Mouse (Mus musculus): ENCODE results near the gene E2f8. TPM values are rescaled to one million over a fixed set of nuclear protein-coding genes. Genes with fewer than 3 reads are reported as not detected.

Gene E2f8
- polyA plus RNA-seq, 1 experiment = 0.28 TPM

- DNase-seq = no peak
- Histone ChIP-seq H3K4me3 (ENCODE audit: insufficient read depth, low read depth, low read length) (no peak overlapping the region), H3K36me3 (ENCODE audit: control insufficient read depth, insufficient read depth, low read length) (no peaks in the 10 kb centered on the region), H3K27me3 (replicated peaks; ENCODE audit: control insufficient read depth, insufficient read depth, low read length) (no peaks in the 10 kb centered on the region), H3K4me1 (ENCODE audit: control insufficient read depth, insufficient read depth, low read length) (no peaks in the 10 kb centered on the region), H3K27ac (ENCODE audit: insufficient read depth, low read depth, low read length) (no peak overlapping the region)
- WGBS = 73% methylated on average over 8 of the region's 8 CpGs
- no peak for TF ChIP-seq POLR2A (IDR thresholded peaks at IDR 0.05; ENCODE audit: low read depth, low read length)
These were observed 19.2 kb upstream of the E2f8 start for GRCm38 (mm10) chr7:48900408-48901167.

GRCm38 (mm10) chr7:48898416-48898815, 17.0 kb upstream of the E2f8 start:
- H3K27ac ChIP-seq (ENCODE audit: insufficient read depth, low read depth, low read length) = no peak overlapping the region
- H3K36me3 ChIP-seq (ENCODE audit: control insufficient read depth, insufficient read depth, low read length) = no peaks in the 10 kb centered on the region
- no peak overlapping the region for H3K4me3 ChIP-seq (ENCODE audit: insufficient read depth, low read depth, low read length)
- H3K4me1 ChIP-seq (ENCODE audit: control insufficient read depth, insufficient read depth, low read length) = no peaks in the 10 kb centered on the region
- 53% methylated on average over 9 of the region's 9 CpGs for WGBS
- TF ChIP-seq CTCF (conservative IDR thresholded peaks at IDR 0.05; ENCODE audit: insufficient read depth, insufficient read length, low read depth, low read length) (no peak), POLR2A (IDR thresholded peaks at IDR 0.05; ENCODE audit: low read depth, low read length) (no peak)
- H3K27me3 ChIP-seq (replicated peaks; ENCODE audit: control insufficient read depth, insufficient read depth, low read length) = no peaks in the 10 kb centered on the region
- DNase-seq = no peak

- Histone ChIP-seq H3K27ac (ENCODE audit: insufficient read depth, low read depth, low read length) (no peak overlapping the region), H3K4me3 (ENCODE audit: insufficient read depth, low read depth, low read length) (no peak overlapping the region), H3K36me3 (ENCODE audit: control insufficient read depth, insufficient read depth, low read length) (no peaks in the 10 kb centered on the region), H3K27me3 (replicated peaks; ENCODE audit: control insufficient read depth, insufficient read depth, low read length) (no peaks in the 10 kb centered on the region), H3K4me1 (ENCODE audit: control insufficient read depth, insufficient read depth, low read length) (no peaks in the 10 kb centered on the region)
- DNase-seq = peak; percentile 21
- 21% methylated on average over 24 of the region's 24 CpGs for WGBS
- TF ChIP-seq CTCF (conservative IDR thresholded peaks at IDR 0.05; ENCODE audit: insufficient read depth, insufficient read length, low read depth, low read length) (no peak), POLR2A (IDR thresholded peaks at IDR 0.05; ENCODE audit: low read depth, low read length) (no peak)
These were observed 16.3 kb upstream of the E2f8 start for GRCm38 (mm10) chr7:48897539-48898163.

- 84% methylated on average over 4 of the region's 4 CpGs for WGBS
- Histone ChIP-seq H3K36me3 (ENCODE audit: control insufficient read depth, insufficient read depth, low read length) (no peaks in the 10 kb centered on the region), H3K27ac (ENCODE audit: insufficient read depth, low read depth, low read length) (no peak overlapping the region), H3K27me3 (replicated peaks; ENCODE audit: control insufficient read depth, insufficient read depth, low read length) (no peaks in the 10 kb centered on the region), H3K4me3 (ENCODE audit: insufficient read depth, low read depth, low read length) (no peak overlapping the region), H3K4me1 (ENCODE audit: control insufficient read depth, insufficient read depth, low read length) (no peaks in the 10 kb centered on the region)
- TF ChIP-seq CTCF (conservative IDR thresholded peaks at IDR 0.05; ENCODE audit: insufficient read depth, insufficient read length, low read depth, low read length) (no peak), POLR2A (IDR thresholded peaks at IDR 0.05; ENCODE audit: low read depth, low read length) (no peak)
- DNase-seq = no peak
These were observed 14.7 kb upstream of the E2f8 start for GRCm38 (mm10) chr7:48896051-48896450.

GRCm38 (mm10) chr7:48895475-48895874, 14.1 kb upstream of the E2f8 start:
- Histone ChIP-seq H3K27ac (ENCODE audit: insufficient read depth, low read depth, low read length) (no peak overlapping the region), H3K4me3 (ENCODE audit: insufficient read depth, low read depth, low read length) (no peak overlapping the region), H3K4me1 (ENCODE audit: control insufficient read depth, insufficient read depth, low read length) (no peaks in the 10 kb centered on the region), H3K27me3 (replicated peaks; ENCODE audit: control insufficient read depth, insufficient read depth, low read length) (no peaks in the 10 kb centered on the region), H3K36me3 (ENCODE audit: control insufficient read depth, insufficient read depth, low read length) (no peaks in the 10 kb centered on the region)
- no peak for DNase-seq
- WGBS = 96% methylated on average over 4 of the region's 4 CpGs
- TF ChIP-seq CTCF (conservative IDR thresholded peaks at IDR 0.05; ENCODE audit: insufficient read depth, insufficient read length, low read depth, low read length) = no peak

GRCm38 (mm10) chr7:48894763-48895162, 13.4 kb upstream of the E2f8 start:
- Histone ChIP-seq H3K36me3 (ENCODE audit: control insufficient read depth, insufficient read depth, low read length) (no peaks in the 10 kb centered on the region), H3K4me3 (ENCODE audit: insufficient read depth, low read depth, low read length) (no peak overlapping the region), H3K4me1 (ENCODE audit: control insufficient read depth, insufficient read depth, low read length) (no peaks in the 10 kb centered on the region), H3K27ac (ENCODE audit: insufficient read depth, low read depth, low read length) (no peak overlapping the region), H3K27me3 (replicated peaks; ENCODE audit: control insufficient read depth, insufficient read depth, low read length) (no peaks in the 10 kb centered on the region)
- WGBS = 87% methylated on average over 6 of the region's 6 CpGs
- no peak for DNase-seq
- no peak for TF ChIP-seq POLR2A (IDR thresholded peaks at IDR 0.05; ENCODE audit: low read depth, low read length)
- TF ChIP-seq CTCF (conservative IDR thresholded peaks at IDR 0.05; ENCODE audit: insufficient read depth, insufficient read length, low read depth, low read length) = no peak

- Histone ChIP-seq H3K36me3 (ENCODE audit: control insufficient read depth, insufficient read depth, low read length) (no peaks in the 10 kb centered on the region), H3K4me3 (ENCODE audit: insufficient read depth, low read depth, low read length) (no peak overlapping the region), H3K4me1 (ENCODE audit: control insufficient read depth, insufficient read depth, low read length) (no peaks in the 10 kb centered on the region), H3K27me3 (replicated peaks; ENCODE audit: control insufficient read depth, insufficient read depth, low read length) (no peaks in the 10 kb centered on the region), H3K27ac (ENCODE audit: insufficient read depth, low read depth, low read length) (no peak overlapping the region)
- DNase-seq = peak; percentile 53
- TF ChIP-seq POLR2A (IDR thresholded peaks at IDR 0.05; ENCODE audit: low read depth, low read length) (no peak), CTCF (conservative IDR thresholded peaks at IDR 0.05; ENCODE audit: insufficient read depth, insufficient read length, low read depth, low read length) (peak; percentile 82)
- WGBS = 4% methylated on average over 6 of the region's 6 CpGs
These were observed 12.8 kb upstream of the E2f8 start for GRCm38 (mm10) chr7:48894152-48894551.
